Mouse (Mus musculus) liver, postnatal 0 days (tissue): ENCODE measurements around the gene Dok4.

Experiments
- CTCF ChIP-seq: sonication (generic); IDR thresholded peaks from 2 replicates; pipeline ENCODE4 v1.5.1; 2016; ENCODE audit warnings: antibody characterized with exemption, low read depth
- EP300 ChIP-seq: IDR thresholded peaks from 2 replicates; pipeline ENCODE4 v1.6.1; 2016; ENCODE audit warnings: antibody characterized with exemption, low read depth, mild to moderate bottlenecking

- TF ChIP-seq CTCF (peak; percentile 78), EP300 (no peak)
These were observed 61.6 kb downstream of the Dok4 start for GRCm38 (mm10) chr8:94814556-94814955.
